Mouse (Mus musculus) megakaryocyte, embryonic 14.5 days (primary cell): ENCODE measurements around the gene Galm.

Source experiments
- FLI1 ChIP-seq: IDR thresholded peaks from 2 replicates; pipeline ENCODE4 v1.6.1; 2012; ENCODE audit warnings: low read length, inconsistent platforms, mixed read lengths
- GATA1 ChIP-seq: IDR thresholded peaks from 3 replicates; pipeline ENCODE4 v1.6.1; 2012; ENCODE audit warnings: mixed read lengths, low read length, inconsistent platforms, borderline replicate concordance

- TF ChIP-seq GATA1, result no peak
- no peak for TF ChIP-seq FLI1
These were observed 35.3 kb upstream of the Galm start for GRCm38 (mm10) chr17:80091879-80092549.
